Mouse (Mus musculus) thymus, postnatal 14 days (tissue): ENCODE measurements around the gene Vmn1r233.

Experiments used
- DNase-seq: peaks from one replicate; pipeline ENCODE4 v3.0.0; 2021

Vmn1r233 gene

DNA sequence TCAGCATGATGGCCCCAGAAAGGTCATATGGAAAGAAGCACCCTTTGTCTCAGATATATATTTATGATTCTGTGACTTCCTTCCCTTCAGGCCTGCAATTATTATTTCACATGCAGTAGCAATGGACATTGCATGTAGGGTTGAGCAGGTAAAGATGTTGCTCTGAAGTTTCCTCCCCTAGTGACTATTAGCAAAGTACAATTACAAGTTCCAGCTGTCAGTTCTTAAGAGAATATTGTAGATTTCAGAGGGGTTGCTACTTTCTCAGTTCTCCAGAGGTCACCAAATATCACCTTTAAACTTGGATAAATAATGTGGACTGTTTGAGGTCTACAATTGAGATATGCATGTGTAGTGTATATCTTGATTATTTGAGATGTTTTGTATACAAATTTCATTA lies at the start of gene Vmn1r233:
Gene Vmn1r233 (minus strand): TSS at position 101 of the 400 bp plus-strand sequence.
- no peak for DNase-seq

DNA sequence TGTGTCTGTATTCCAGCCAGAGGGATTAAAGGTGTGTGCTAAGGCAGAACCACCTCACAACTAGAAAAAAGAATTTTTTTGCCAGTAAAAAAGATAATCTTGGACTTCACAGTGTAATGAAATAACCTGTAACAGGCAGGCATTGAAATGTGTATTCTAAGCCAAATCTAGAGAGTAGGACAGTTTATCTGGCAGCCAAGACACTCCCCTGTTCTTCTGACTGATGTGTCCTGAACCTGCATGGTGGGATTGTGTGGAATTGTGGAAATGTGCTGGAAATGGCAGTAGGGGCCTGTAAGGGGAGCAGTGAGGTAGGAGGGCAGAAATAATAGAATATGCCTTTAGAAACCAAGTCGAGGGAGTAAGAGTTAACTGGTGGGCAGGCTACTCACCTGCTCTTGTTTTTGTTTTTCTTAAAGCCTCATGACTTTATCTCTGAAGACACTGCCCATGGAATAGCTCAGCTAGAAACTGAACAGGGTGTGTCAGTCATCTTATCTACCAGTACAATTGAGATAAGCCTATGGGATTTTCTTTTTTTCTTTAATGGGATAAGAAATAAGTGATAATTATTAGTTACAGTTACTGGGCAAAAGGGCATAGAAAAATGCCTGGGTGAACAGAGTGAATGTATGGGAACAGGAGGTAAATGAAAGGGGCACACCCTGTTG lies 22.3 kb upstream of the Vmn1r233 start:
- no peak for DNase-seq

DNA sequence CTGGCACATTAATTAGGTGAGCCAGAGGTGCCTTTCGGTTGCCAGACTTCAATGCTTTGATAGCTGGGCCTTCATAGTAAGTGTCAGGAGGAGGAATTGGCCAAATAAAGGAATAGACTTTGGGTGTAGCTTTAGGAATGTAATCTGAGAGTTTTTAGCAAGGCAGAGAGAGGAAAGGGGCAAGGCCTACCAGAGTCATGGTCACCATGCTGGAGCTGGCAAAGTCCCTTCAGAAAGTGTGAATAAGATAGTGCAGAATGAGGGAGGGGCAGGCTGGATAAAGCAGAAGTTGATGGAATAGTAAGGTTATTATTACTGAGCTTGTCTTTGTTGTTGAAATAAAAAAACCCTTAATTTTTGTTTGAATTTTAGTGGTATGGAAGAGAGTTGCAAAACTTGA lies 13.5 kb upstream of the Vmn1r233 start:
- DNase-seq = no peak

DNA sequence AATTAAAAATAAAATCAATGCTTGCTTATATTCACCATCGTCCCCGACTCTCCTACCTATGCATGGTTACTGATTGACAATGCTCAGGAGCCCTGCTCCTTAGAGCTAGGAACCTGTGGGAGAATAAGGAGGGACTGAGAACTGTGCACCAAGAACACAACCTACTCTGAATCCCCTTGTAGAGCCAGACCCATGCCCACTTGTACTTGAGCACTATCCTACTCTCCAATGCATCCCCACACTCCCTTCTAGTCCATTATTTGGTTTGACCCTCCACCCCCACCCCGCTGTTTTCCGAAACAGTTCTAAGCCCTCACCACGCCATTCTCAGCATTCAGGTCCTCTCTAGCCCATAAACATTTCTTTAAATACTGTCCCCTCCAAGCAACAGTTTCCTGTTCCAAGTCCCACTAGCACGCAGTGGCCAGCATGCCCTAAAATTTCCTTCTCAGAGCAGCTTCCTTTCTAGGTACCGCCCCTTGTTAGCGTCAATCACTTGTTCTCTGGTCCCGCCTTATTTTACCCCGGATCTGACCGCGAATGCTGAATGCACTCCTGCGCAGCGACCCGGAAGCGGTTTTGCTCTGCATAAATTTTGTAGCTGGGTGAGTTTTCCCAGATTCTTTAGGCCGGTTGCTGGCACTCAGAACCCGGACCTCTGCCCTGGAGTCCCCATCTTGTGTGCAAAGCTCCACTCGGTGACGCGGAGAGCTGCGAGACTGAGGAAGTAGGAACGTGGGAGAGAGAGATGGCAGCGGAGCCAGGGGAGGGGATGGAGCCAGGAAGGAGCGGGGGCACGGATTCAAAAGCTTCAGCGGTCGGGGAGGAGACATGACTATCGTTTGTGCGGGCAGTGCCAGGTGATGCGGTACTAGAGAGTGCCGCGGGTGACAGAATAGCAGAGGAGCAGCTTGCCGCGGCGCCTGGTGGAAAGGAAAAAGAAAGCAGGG lies 12.4 kb upstream of the Vmn1r233 start, which contains the start of gene Zfp160:
Gene Zfp160 (plus strand): TSS at position 522 of the 950 bp plus-strand sequence.
- peak; percentile 86 for DNase-seq

DNA sequence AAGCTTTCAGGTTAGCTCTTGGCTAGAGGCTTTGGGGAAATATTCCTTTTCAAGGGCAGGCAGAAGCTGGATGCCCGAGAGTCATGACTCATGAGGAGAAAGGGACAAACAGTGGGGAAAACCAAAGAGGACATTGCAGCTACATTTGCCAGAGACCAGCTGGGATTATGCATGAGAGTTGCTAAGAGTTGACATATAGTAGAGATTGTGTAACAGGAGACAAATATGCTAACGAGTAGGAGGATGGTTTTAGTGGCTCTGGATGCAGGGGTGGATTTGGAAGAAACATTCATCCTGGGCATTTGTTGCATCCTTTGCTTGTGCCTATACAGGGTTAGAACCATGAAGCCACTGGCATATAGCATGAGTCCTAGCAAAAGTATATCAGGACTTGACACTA lies 2.5 kb downstream of the Vmn1r233 start:
- DNase-seq = no peak

DNA sequence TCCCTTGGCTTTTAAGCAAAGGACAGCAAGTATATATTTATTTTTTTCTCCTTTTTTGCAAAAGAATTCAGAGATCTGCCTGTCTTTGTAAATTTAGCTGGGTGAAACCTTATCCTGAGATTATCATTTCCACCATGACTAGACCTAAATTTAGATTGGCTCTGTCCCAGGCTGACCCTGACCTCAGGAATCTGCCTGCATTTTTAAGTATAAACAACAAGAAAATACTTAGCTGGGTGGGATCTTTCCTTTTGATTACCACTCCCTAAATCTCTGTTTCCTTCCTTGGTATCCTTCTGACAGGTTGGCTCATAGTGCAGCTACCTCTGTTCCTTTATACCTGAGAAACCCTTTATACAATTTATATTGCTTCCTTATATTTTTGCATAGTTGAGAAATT lies 29.6 kb downstream of the Vmn1r233 start:
- no peak for DNase-seq

DNA sequence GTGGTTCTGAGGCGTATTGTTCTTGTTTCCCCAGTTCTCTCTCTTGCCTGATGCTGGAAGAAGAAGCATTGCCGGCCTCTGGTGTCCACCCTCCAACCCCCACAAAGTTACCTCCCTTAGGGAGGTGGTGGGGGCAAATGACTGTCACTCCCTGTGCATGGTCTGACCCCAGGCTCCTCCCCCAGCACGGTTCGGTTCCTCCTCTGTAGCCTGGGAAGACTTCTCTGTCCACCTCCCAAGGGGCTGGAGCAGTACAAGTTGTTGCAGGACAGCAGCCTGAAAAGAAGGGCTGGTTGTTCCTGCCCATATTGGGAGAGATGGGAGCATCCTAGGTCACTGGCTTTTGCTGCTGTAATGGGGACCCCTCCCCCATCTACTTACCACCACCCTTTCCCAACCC lies 30.8 kb downstream of the Vmn1r233 start:
- no peak for DNase-seq

DNA sequence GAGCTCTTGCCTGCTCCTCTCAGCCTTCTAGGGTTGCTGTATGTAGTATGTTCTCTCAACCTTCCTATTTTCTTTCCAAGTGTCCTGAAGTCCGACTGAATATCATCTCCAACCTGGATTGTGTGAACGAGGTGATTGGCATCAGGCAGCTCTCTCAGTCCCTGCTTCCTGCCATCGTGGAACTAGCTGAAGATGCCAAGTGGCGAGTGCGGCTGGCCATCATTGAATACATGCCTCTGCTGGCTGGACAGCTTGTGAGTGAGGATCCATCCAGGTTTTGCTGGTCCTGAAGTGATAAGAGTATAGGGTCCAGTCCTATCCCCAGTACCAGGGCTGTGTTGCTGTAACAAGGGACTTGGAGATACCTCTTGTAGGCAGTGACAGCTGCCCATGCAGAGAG lies 35.9 kb downstream of the Vmn1r233 start:
- no peak for DNase-seq

DNA sequence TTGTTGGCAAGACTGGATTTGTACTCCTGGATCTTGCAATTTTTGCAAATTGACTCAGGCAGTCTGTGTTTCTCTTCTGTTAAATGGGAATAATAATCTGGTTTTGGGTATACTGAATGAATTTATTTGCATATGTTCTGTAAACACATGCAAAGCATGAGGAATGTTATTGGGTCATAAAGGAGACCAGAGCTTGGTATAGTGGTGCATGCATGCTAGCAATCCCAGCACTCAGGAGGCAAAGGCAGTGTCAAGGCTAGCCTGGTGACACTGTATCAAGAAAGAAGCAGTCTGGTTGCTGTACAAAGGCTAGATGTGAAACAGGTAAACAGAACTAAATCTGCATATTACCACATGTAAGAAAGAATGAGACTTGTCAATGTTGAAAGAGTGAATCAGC lies 49.6 kb downstream of the Vmn1r233 start:
- no peak for DNase-seq

DNA sequence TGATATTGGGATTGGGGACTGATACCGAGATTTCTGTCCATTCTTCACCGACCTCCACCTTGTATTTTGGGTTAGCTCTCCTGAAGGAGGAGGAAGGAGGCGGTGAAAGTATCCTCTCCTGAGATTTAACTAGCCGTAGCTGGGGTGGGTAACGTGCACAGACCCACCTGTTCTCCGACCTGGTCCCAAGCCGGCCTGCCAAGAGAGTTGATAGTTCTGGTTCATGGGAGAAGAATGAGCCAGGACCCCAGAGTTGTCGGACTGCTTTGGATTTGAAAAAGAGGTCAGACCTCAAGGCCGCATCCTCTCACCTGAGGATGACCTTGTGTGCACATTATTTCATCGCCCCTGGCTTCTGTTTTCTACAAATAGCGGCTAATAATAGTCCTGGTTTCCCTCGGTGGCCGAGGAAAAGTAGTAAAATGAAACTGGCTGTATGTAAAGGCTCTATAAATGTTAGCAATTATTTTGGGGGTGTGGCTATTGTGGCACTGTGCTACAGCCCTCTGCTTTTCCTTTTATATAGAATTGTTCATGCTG lies 50.2 kb downstream of the Vmn1r233 start:
- DNase-seq = peak; percentile 23

DNA sequence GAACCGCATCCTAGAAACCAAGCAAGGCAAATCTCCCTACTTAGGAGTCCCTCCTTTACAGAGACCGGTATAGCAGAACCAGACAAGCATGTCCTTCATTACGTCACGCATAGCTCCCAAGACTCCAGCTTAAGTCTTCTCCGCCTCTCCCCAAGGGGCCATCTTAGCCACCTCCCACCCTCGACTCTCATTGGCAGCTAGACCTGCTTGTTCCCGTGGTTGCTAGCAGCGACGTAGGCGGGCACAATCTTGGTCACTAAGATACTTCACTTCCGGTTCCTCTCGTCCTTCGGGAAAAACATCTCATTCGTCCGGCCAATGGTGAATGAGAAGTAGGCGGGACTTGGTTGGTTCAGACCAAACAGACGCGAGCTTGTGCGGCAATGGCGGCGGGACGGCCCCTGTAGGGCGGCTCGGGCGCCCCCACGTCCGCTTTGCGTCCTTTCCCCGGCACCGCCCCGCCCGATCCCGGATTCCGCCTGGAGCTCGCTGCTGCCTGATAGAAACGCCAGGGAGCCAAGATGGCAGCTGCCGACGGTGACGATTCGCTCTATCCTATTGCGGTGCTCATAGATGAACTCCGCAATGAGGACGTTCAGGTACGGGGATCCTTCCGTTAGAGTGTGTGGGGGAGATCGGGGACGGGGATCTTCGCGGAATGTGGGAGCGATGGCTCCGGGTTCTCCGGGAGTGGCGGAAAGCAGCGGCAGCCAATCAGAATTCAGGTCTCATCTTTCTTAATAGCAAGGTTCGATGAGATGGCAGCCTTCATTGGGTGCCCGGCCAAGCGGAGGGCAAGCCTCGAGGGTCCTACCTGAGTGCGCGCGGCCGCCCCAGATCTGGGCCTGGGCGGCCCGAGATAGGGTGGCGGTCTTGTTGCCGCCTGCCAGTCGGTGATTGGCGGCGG lies 51.0 kb downstream of the Vmn1r233 start, which contains the start of gene Ppp2r1a:
Gene Ppp2r1a (plus strand): TSS at position 327 of the 907 bp plus-strand sequence.
- DNase-seq = peak; percentile 95

DNA sequence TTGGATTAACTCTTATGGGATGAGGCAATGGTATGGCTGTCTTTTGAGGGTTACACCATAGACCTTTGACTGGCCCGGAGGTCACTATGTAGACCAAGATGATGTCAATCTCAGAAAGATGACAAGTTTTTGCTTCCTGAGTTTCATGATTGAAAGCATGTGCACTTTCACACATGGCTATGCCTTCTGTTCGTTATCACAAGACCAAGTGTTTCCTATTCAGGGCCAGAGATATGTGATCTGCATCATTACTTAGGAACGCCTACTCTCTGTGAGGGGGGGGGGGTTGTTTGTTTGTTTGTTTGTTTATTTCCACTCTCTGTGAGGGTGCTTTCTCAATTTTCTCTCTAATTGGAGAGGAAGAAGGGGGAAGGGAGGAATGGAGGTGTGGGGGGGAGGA lies 52.0 kb downstream of the Vmn1r233 start:
- DNase-seq = no peak
